Mouse (Mus musculus) spleen, postnatal 14 days (tissue): Measurements from ENCODE around the gene Ngf.

Source experiments
- DNase-seq, 2 experiments: peaks; one replicate each; pipeline ENCODE4 v3.0.0; 2021 to 2022; ENCODE audit warnings: low spot score in 2 of 2

Gene Ngf

GRCm38 (mm10) chr3:102469713-102470448 lies at the start of gene Ngf:
Gene Ngf, plus strand, starts transcription at chr3:102469919.
- DNase-seq = no peak

GRCm38 (mm10) chr3:102445567-102445966 lies 24.2 kb upstream of the Ngf start:
- no peak for DNase-seq

GRCm38 (mm10) chr3:102446691-102447090 lies 23.0 kb upstream of the Ngf start:
- DNase-seq = no peak

- DNase-seq = no peak
Measured at GRCm38 (mm10) chr3:102454566-102454965, 15.2 kb upstream of the Ngf start.

- no peak for DNase-seq
Measured at GRCm38 (mm10) chr3:102460528-102460927, 9.2 kb upstream of the Ngf start.

- no peak for DNase-seq
Measured at GRCm38 (mm10) chr3:102460986-102461385, 8.7 kb upstream of the Ngf start.

- no peak for DNase-seq
Measured at GRCm38 (mm10) chr3:102462703-102463336, 6.9 kb upstream of the Ngf start.

- DNase-seq = no peak
Measured at GRCm38 (mm10) chr3:102463339-102463738, 6.4 kb upstream of the Ngf start.

- no peak for DNase-seq
Measured at GRCm38 (mm10) chr3:102466587-102466986, 3.1 kb upstream of the Ngf start.

- DNase-seq = no peak
Measured at GRCm38 (mm10) chr3:102467121-102467520, 2.6 kb upstream of the Ngf start.

- DNase-seq = no peak
Measured at GRCm38 (mm10) chr3:102471251-102471650, 1.5 kb downstream of the Ngf start.

GRCm38 (mm10) chr3:102471799-102472198 lies 2.1 kb downstream of the Ngf start:
- DNase-seq = no peak

- DNase-seq = no peak
Measured at GRCm38 (mm10) chr3:102474275-102475155, 4.8 kb downstream of the Ngf start.

- no peak for DNase-seq
Measured at GRCm38 (mm10) chr3:102477917-102478694, 8.4 kb downstream of the Ngf start.

GRCm38 (mm10) chr3:102490393-102491123 lies 20.8 kb downstream of the Ngf start:
- DNase-seq = no peak

GRCm38 (mm10) chr3:102498113-102498512 lies 28.4 kb downstream of the Ngf start:
- no peak for DNase-seq

- no peak for DNase-seq
Measured at GRCm38 (mm10) chr3:102498931-102499330, 29.2 kb downstream of the Ngf start.

GRCm38 (mm10) chr3:102500031-102500430 lies 30.3 kb downstream of the Ngf start:
- DNase-seq = no peak

GRCm38 (mm10) chr3:102501186-102501585 lies 31.5 kb downstream of the Ngf start:
- DNase-seq = no peak

- no peak for DNase-seq
Measured at GRCm38 (mm10) chr3:102505129-102505528, 35.4 kb downstream of the Ngf start.

GRCm38 (mm10) chr3:102506061-102506460 lies 36.3 kb downstream of the Ngf start:
- no peak for DNase-seq
